Mouse (Mus musculus): ENCODE data around the gene Pigz.

The Pigz gene

GRCm38 (mm10) chr16:31931330-31931729 is 2.3 kb upstream of the Pigz start:
- in situ Hi-C loops (cut with MboI, MseI), result loop anchor here (10.0 kb wide), 1 partner anchor 1827 kb away; no protein-coding TSS in a partner anchor

GRCm38 (mm10) chr16:31932255-31932654 is 1.4 kb upstream of the Pigz start:
- in situ Hi-C loops (cut with MboI, MseI), result loop anchor here (10.0 kb wide), 1 partner anchor 1827 kb away; no protein-coding TSS in a partner anchor

- in situ Hi-C loops (cut with MboI, MseI), result loop anchor here (10.0 kb wide), 1 partner anchor 1828 kb away; no protein-coding TSS in a partner anchor
These were observed 582 bp upstream of the Pigz start for GRCm38 (mm10) chr16:31932840-31933697.

- in situ Hi-C loops (cut with MboI, MseI), result loop anchor here (10.0 kb wide), 1 partner anchor 1830 kb away; no protein-coding TSS in a partner anchor
These were observed 929 bp downstream of the Pigz start for GRCm38 (mm10) chr16:31934550-31935010.

GRCm38 (mm10) chr16:31935091-31935979 is 1.7 kb downstream of the Pigz start:
- in situ Hi-C loops (cut with MboI, MseI), result loop anchor here (10.0 kb wide), 1 partner anchor 1831 kb away; no protein-coding TSS in a partner anchor

- in situ Hi-C loops (cut with MboI, MseI), result loop anchor here (10.0 kb wide), 1 partner anchor 1832 kb away; no protein-coding TSS in a partner anchor
These were observed 2.9 kb downstream of the Pigz start for GRCm38 (mm10) chr16:31936568-31936967.

GRCm38 (mm10) chr16:31938856-31939255 is 5.2 kb downstream of the Pigz start:
- in situ Hi-C loops (cut with MboI, MseI), result loop anchor here (10.0 kb wide), 1 partner anchor 1834 kb away; no protein-coding TSS in a partner anchor

GRCm38 (mm10) chr16:31940586-31940985 is 6.9 kb downstream of the Pigz start:
- in situ Hi-C loops (cut with MboI, MseI), result no loop called here

GRCm38 (mm10) chr16:31943980-31944379 is 10.3 kb downstream of the Pigz start:
- in situ Hi-C loops (cut with MboI, MseI), result no loop called here

- in situ Hi-C loops (cut with MboI, MseI), result loop anchor here (5.0 kb wide), 1 partner anchor 58 kb away; the partner anchor contains the start of gene Senp5
These were observed 11.1 kb downstream of the Pigz start for GRCm38 (mm10) chr16:31944698-31945255.

GRCm38 (mm10) chr16:31945372-31945771 is 11.7 kb downstream of the Pigz start:
- in situ Hi-C loops (cut with MboI, MseI), result loop anchor here (5.0 kb wide), 1 partner anchor 57 kb away; the partner anchor contains the start of gene Senp5

GRCm38 (mm10) chr16:31945986-31946385 is 12.3 kb downstream of the Pigz start:
- in situ Hi-C loops (cut with MboI, MseI), result loop anchor here (5.0 kb wide), 1 partner anchor 56 kb away; the partner anchor contains the start of gene Senp5

GRCm38 (mm10) chr16:31947333-31947732 is 13.7 kb downstream of the Pigz start:
- in situ Hi-C loops (cut with MboI, MseI), result loop anchor here (5.0 kb wide), 1 partner anchor 55 kb away; the partner anchor contains the start of gene Senp5

- in situ Hi-C loops (cut with MboI, MseI), result loop anchor here (5.0 kb wide), 1 partner anchor 54 kb away; the partner anchor contains the start of gene Senp5
These were observed 14.3 kb downstream of the Pigz start for GRCm38 (mm10) chr16:31947901-31948316.

- in situ Hi-C loops (cut with MboI, MseI), result loop anchor here (5.0 kb wide), 1 partner anchor 54 kb away; the partner anchor contains the start of gene Senp5
These were observed 14.7 kb downstream of the Pigz start, which contains the start of the genes 0610012G03Rik and Ncbp2 for GRCm38 (mm10) chr16:31948345-31948774. Gene 0610012G03Rik, minus strand, starts transcription at chr16:31948494. Gene Ncbp2, plus strand, starts transcription at chr16:31948513.

- in situ Hi-C loops (cut with MboI, MseI), result no loop called here
These were observed 29.6 kb downstream of the Pigz start for GRCm38 (mm10) chr16:31963224-31963623.

GRCm38 (mm10) chr16:31975258-31975657 is 41.6 kb downstream of the Pigz start:
- in situ Hi-C loops (cut with MboI, MseI), result no loop called here

GRCm38 (mm10) chr16:31979501-31979900 is 45.9 kb downstream of the Pigz start:
- in situ Hi-C loops (cut with MboI, MseI), result no loop called here

- in situ Hi-C loops (cut with MboI, MseI), result no loop called here
These were observed 47.3 kb downstream of the Pigz start for GRCm38 (mm10) chr16:31980946-31981345.

- in situ Hi-C loops (cut with MboI, MseI), result no loop called here
These were observed 58.4 kb downstream of the Pigz start for GRCm38 (mm10) chr16:31992039-31992438.

- in situ Hi-C loops (cut with MboI, MseI), result no loop called here
These were observed 59.5 kb downstream of the Pigz start for GRCm38 (mm10) chr16:31993195-31993594.
